Mouse (Mus musculus) mouse embryonic stem cell (cell line): ENCODE measurements around the gene Abcg1.

Experiments used
- in situ Hi-C, 2 experiments: fragments of 300-500 bp; cut with MboI; formaldehyde crosslinking; loops; 1 replicate in 1 of 2; 3 replicates in 1 of 2; pipeline ENCODE4 v1.14.3; 2019 to 2020; ENCODE audit warnings: low sequenced_read_pairs in 2 of 2, low pct_unique_long_range_greater_than_20kb in 1 of 2, mixed read lengths in 1 of 2; ENCODE audit not compliant: unreplicated experiment in 1 of 2

The Abcg1 gene

GRCm38 (mm10) chr17:31037331-31037730, 20.1 kb upstream of the Abcg1 start:
- in situ Hi-C loops = no loop called here

- in situ Hi-C loops = no loop called here
Measured at GRCm38 (mm10) chr17:31038381-31038780, 19.1 kb upstream of the Abcg1 start.

- in situ Hi-C loops = no loop called here
Measured at GRCm38 (mm10) chr17:31039626-31040025, 17.8 kb upstream of the Abcg1 start.

- in situ Hi-C loops = no loop called here
Measured at GRCm38 (mm10) chr17:31040421-31040820, 17.1 kb upstream of the Abcg1 start.

GRCm38 (mm10) chr17:31042751-31043150, 14.7 kb upstream of the Abcg1 start:
- in situ Hi-C loops = no loop called here

- in situ Hi-C loops = no loop called here
Measured at GRCm38 (mm10) chr17:31057891-31058744, 643 bp downstream of the Abcg1 start.

- in situ Hi-C loops = no loop called here
Measured at GRCm38 (mm10) chr17:31058745-31059085, 1.2 kb downstream of the Abcg1 start.

- in situ Hi-C loops = no loop called here
Measured at GRCm38 (mm10) chr17:31060196-31060587, 2.7 kb downstream of the Abcg1 start.

GRCm38 (mm10) chr17:31060588-31061345, 3.3 kb downstream of the Abcg1 start:
- in situ Hi-C loops = no loop called here

GRCm38 (mm10) chr17:31061346-31062095, 4.0 kb downstream of the Abcg1 start:
- in situ Hi-C loops = no loop called here

- in situ Hi-C loops = no loop called here
Measured at GRCm38 (mm10) chr17:31066058-31066457, 8.6 kb downstream of the Abcg1 start.

GRCm38 (mm10) chr17:31067051-31067450, 9.6 kb downstream of the Abcg1 start:
- in situ Hi-C loops = no loop called here

GRCm38 (mm10) chr17:31069121-31069520, 11.6 kb downstream of the Abcg1 start:
- in situ Hi-C loops = no loop called here

GRCm38 (mm10) chr17:31069845-31070244, 12.4 kb downstream of the Abcg1 start:
- in situ Hi-C loops = no loop called here

- in situ Hi-C loops = no loop called here
Measured at GRCm38 (mm10) chr17:31070403-31071185, 13.1 kb downstream of the Abcg1 start.

GRCm38 (mm10) chr17:31071421-31072301, 14.2 kb downstream of the Abcg1 start:
- in situ Hi-C loops = no loop called here

- in situ Hi-C loops = no loop called here
Measured at GRCm38 (mm10) chr17:31072872-31073271, 15.4 kb downstream of the Abcg1 start.
